Mouse (Mus musculus) mesoderm, embryonic 11.5 days (tissue): ENCODE results near the gene Il9.

Experiments used
- DNase-seq: peaks from one replicate; pipeline ENCODE4 v3.0.0-alpha.2; 2012; ENCODE audit warnings: low read depth, low spot score

The Il9 gene

DNA sequence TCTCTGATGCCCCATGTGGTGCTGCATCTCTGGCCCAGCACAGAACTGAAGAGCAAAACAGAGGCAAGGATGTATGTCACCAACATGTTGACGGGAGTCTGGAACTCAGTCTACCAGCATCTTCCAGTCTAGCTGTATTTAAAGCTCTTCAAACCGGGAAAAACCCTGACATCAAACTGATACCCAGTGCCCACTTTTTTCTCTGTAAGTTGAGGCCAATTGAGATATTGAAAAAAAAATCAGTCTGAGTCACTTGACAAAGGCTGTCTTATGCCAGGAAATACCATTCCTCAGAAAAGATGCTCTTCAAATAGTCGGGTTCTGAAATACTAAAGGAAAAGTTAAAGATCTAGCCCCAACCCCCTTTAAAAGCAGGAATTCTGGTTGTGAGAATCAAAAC lies at the start of gene Il9:
Gene Il9 (minus strand): TSS at position 101 of the 400 bp plus-strand sequence.
- no peak for DNase-seq

DNA sequence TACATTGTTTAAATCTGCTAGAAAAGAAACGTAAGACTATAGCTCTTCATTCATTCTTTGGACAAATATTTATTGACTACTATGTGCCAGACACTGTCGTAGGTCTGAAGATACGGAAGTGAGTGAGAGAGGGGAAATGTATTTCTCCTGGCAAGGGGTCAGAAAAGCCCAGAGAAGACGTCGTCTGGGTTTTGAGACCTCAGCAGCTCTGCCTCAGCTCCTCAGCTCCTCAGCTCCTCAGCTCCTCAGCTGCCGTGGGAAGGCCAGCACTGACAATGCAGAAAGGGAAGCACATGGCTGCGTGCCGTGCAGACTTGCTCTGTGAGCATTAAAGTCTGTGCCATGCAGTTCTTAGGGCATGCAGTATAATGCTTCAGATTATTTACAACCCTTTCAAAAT lies 47.6 kb upstream of the Il9 start:
- no peak for DNase-seq

DNA sequence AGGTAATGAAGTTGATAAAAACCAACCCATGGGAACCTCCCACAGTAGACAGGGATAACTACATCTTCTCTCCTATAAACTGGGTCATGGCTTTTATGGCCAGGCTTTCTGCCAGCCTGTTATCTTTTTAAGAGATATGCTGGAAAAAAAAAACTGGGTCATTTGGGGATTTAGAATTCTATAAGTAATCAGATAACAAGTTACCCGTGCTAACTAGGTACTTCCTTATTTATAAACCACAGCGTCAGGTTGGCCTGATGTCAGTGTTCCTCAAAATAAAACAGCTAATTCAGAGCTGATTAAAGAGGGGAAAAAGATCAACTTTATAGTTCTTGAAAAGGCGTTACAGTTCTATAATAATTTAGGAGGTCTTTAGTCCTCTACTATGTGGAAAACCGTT lies 47.0 kb upstream of the Il9 start:
- DNase-seq: no peak

DNA sequence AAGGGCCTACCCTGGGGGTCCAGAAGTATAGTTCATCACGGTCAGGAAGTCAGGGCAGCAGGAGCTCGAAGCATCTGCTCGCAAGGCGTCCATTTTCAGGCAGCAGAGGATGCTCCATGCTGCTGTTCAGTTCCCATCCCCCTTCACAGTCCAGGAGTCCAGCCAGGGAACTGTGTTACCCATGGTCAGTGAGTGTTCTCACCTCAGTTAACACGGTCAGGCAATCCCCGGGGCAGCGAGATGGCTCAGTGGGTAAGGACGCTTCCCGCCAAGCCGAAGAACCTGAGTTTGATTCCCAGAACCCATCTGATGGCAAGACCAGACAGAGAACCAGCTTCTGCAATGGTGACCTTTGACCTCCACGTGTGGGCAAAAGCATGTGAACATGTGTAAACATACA lies 46.2 kb upstream of the Il9 start:
- DNase-seq: no peak

DNA sequence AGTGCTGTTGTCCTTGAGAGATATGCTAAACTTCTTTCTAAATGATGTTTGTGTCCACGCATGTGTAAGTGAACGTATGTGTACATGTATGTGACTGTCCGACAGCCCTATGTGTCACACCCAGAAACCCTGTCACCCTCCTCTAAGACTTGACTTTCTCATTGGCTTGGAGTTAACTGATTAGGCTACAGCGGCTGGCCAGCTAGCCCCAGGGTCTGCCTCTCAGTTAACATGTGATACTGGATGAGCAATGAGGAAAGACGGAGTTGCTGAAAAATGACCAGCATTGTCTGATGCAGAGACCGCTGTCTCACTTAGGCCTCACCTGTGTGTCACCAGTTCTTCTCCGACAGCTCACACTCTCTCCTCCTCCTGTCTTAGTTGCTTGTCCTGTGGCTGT lies 45.8 kb upstream of the Il9 start:
- DNase-seq: no peak

DNA sequence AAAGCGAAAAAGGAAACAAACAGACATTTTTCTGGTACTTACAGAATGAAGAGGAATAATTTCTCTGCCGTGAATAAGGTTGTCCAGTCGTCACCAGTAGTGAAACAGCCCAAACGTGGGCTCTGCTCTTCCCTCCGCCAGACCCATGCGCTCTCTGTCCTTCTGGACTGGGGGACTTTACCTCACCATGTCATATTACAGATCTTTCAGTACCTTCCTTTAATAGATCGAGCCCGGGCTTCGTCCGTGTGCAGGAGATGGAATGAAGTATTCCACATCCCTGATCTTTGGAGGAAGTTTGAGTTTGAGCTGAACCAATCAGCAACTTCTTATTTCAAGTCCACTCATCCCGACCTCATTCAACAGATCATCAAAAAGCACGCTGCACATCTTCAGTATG lies 44.8 kb upstream of the Il9 start:
- DNase-seq: no peak

DNA sequence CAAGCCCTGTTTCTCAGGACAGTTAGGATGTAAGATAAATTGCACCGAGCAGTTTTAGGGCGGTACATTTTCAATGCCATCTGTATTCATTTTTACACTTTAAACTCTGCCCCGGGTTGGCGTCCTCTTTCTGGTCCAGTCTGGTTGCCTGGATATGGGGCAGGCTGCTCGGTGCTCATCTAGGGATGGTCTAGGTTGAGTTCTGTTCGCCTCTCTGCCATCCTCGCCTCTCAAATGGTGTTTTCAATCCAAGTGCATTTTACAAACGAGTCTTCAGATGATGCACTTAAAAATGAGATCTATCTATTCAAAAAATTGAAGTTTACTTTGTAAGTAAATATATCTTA lies 40.7 kb upstream of the Il9 start:
- no peak for DNase-seq

DNA sequence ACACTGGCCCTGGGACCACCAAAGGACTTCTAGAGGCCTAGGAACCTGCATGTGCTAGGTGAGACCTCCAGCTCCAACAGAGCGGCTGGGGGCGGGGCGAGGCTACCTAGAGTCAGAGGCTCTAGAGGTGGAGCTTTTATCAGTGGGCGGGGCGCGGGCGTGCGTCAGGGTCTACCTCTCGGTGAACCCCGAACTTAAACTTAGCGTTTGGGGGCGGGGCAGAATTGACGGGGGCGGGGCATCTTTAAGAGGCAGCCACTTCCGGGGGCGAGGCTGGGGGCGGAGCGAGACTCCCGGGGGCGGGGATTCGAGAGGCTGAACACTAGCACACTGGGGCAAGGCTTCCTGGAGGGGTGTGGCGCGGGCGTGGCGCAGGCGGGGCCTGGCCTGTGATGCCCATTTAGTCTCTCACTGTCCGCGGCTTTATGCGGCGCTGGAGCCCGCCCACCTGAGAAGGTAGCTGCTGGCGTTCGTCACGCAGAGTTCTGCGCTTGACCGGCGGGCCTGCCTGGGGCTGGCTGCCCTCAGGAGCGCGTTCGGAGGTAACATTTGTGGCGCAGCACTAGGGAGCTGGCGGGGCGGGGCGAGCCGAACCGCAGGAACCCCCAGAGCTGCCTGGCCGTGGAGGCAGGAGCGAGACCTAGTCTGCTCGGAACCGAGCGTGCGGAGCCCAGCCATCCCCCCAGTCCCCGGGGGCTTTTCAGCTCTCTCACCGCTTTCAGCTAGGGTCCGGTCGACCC lies 40.2 kb upstream of the Il9 start, which contains the start of gene Fbxl21:
Gene Fbxl21 (plus strand): TSS at position 392 of the 740 bp plus-strand sequence.
- DNase-seq: peak; percentile 90

DNA sequence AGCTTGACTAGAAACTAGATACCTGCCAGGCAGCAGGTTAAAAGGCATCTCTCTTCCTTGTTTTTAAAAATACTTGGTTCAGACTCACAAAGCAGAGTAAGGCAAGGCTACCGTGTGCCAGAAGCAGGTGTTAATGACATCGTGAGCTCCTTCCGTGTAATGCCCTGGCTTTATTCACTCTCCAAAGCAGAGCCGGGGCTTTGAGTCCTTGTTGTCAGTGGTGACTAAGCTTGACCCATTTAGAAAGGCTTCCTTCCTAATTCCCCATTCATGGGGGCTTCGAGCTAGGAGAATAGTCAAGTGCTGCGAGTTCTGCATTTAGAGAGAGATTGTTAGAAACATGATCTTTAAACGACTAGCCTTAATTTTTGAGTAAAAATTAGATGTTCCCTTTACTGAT lies 34.8 kb upstream of the Il9 start:
- DNase-seq: no peak

DNA sequence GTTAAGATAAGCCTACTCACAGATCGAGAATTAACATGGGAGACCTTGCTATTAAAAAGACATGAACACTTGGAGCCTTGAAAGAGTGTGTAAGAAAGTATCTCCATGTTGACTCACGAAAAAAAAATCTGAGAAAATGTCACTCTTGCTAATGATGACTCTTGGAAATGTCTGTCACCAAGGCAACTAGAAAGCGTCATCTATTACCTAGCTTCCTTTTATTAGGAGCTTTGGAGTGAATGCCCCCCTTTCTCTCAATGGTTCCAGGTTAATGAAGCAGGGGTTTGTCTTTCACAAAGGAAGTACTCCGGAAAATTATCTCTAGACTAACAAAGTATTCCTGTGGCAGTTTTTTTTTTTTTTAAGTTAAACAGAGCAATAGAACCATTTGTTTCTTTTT lies 34.3 kb upstream of the Il9 start:
- DNase-seq: no peak

DNA sequence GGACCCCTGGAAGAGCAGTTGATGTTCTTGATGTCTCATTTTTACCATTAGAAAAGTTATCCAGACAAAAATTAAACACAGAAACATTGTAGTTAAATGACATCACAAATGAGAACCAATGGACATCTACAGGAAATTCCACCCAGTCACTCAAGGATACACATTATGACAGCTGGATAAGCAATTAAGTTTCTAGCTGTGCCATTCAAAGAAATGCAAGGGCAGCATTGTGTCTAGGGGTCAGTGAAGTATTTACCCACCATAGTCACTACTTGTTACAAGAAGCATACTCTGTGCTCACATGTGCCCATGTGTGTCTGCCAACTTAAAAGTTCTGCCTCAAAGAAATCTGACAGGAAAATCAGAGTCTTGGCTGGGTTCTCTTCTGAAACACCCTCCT lies 31.5 kb upstream of the Il9 start:
- peak; percentile 10 for DNase-seq

DNA sequence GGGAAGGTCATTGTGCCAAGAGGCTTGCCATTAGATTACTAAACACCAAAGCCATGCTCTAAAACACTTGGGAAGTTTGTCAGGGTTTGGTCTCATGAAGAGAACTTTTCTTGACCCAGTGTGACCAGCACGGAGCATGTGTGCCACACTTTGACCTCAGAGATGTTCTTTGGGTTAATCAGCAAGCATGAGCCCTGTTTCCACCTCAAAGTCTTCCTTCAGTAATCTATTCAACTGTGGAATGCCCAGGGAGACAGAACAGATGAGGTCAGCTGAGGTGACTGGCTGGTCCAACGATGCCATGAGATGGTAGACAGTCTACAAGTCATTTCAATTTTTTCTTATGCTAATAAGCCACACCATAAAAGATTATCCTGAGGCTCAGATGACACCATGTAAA lies 27.8 kb upstream of the Il9 start:
- no peak for DNase-seq

DNA sequence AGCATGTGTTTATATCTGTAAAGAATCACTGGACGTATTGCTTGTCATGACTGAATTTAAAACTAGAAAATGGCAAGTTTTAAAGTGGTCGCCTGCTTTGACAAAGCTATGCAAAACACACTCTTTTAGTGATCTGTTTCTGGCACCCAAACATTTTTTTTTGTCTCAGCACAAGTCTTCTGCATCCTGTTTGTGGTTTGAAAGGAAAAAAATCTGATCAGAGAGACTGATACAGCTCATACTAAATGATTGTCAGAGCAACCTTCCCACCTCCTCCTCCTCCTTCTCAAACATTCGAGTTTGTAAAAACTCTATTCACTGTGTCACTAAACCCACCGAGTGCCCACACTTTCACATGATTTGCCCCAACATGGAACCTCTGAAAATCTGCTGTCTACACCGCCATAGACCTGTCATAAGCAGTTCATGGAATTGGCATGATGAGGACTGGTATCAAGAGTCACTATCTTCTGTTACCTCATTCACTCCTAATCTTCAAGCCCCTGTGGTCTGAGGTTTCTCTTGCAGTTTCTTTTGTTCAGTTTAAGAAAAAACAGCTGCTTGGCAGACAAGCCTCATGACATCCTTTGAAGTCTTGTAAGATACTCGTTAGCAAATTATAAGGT lies 24.9 kb upstream of the Il9 start:
- DNase-seq: no peak

DNA sequence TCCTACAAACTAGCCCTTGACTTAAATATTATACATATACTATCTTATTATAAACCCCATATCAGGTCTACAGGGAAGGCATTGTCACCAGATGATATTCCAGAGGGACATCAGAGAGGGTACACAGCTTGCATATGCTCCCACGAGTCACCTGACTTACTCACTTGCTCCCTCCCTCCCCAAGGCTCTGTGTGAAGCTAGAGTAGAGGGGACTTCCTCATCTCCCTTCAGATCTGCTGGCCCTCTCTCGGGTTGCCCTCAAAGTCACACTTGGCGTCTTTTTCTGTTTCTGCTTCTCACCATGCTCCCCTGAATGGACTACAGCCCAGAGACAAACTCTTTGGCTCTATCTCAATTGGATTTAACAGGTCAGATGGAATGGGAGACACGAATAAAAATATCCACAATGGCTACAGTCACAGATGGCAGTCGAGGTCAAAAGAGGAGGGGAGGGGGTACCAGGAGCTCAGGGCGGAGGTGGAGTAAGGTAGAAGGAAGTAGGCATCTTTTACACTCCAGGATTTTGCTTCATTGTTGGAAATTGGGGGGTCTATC lies 19.9 kb upstream of the Il9 start:
- no peak for DNase-seq

DNA sequence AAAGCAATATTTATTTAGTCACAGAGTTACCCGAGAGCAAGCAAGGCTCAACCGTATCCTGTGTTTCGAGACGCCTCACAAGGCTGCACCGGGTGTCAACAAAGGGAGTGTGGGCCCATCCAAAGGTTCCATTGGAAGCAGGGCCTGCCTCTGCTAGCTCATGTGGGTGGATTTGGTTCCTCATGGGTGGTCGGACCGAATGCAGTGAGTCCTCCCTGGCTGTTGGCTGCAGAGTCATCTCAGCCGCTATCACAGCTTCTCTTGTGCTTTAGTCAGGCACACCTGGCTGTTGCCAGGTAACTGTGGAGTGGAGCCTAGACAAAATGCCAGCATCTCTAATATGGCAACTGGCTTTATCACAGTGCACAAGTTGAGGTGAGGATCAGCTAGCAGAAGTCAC lies 18.6 kb upstream of the Il9 start:
- DNase-seq: no peak

DNA sequence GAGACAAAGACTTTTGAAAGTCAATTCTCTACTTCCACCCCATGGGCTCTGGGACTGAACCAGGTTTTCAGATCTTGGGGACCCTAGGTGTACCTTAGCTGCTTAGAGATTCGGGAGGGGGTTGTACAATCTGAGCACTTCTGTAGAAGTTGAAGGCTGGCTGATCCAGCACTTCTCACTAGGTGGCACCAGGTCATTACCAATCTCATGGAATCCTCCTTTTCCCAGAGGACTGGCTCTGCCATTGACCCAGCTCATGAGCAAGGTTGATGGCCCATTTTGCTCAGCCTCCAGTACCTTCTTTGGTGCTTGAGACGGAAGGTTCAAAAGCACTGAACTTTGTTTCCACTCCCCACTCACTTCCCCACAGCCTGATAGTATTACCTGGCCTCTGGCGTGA lies 18.1 kb upstream of the Il9 start:
- DNase-seq: no peak

DNA sequence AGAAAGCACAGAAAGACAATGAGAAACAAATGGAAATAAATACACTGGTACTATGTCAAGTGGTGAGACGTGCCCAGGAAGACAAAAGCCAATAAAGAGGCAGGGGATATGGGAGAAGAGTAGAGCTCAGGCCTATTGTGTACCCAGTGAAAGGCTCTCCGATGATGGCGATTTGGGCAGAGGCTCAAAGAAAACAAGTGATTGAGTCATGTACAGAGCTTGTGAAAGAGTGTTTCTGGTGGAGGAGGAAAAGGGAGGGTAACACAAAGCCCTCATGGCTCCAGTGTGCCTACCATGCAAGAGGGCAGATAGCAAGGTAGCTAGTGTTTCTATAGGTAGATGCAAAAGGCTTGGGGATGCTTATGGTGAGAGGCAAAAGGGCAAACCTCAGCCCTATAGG lies 12.4 kb upstream of the Il9 start:
- no peak for DNase-seq

DNA sequence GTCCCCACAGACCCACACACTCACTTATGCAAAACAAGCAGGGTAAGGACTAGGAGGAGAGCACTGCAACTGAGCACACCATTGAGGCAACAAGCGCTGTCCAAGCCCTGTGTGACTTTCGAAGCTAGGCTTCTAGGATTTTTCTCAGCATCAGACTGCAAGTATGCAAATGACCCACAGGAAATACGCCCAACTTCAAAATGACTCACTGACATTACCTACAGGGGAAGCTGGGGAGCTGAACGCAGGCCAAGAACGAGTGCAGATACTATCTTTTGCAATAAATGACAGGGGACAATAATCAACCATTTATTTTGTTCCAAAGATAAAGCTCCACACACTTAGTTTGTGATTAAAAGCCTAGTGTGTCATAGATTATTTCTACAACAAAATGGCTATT lies 6.0 kb upstream of the Il9 start:
- no peak for DNase-seq

DNA sequence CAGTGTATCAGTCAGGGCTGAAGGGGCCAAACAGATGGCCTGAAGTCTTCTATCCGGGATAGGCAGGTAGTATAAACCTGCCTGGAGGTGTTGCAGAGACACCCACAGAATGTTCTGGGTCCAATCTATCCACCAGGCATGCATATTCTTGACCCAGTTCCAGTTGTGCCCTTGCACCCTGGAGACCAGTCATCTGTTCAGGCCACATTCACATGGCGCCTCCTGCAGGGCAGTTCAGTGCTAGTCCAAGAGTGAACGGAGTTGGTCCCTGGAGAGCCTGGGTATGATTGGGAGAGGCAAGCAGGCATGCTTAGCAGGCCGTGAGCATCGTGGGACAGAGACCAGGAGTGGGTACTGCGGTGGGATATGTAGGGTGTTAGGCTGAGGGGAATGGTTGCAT lies 4.0 kb downstream of the Il9 start:
- DNase-seq: no peak

DNA sequence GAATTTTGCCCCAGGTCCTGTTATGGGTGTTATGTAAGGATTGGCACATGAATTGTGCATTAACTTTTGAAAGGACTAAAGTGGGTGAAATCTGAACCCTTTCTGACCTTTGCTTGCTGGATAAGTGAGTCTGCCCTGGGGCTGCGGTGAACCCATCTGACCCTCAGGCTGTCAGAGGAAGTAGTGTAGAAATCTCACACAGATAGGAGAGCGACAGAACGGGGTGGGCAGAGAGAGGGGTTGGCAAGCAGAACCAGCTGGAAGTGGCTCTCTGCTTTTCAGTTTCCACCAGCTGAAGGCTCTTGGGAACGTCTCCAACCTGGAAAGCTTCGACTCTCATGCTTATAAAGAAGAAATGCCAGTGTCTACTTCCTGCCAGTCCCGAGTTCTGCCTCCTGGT lies 4.8 kb downstream of the Il9 start:
- peak; percentile 33 for DNase-seq

DNA sequence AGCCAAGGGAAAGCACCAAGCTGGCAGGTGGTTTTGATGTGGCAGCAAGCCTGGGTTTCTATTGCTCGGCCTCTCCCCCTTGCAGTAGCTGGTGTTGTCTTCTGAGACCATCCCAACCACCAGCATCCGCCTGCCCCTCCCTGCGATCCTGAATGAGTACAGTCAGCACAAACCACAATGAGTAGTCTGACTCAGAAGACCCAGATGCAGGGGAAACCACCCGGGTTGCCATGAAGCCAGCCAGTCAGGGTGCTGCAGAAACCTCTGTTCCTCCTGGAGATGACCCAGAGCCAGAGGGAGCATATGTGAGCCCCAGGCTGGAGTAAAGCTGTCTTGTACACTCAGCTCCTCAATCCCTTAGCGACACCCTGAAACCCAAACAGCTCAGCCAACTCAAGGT lies 5.3 kb downstream of the Il9 start:
- DNase-seq: peak; percentile 11

DNA sequence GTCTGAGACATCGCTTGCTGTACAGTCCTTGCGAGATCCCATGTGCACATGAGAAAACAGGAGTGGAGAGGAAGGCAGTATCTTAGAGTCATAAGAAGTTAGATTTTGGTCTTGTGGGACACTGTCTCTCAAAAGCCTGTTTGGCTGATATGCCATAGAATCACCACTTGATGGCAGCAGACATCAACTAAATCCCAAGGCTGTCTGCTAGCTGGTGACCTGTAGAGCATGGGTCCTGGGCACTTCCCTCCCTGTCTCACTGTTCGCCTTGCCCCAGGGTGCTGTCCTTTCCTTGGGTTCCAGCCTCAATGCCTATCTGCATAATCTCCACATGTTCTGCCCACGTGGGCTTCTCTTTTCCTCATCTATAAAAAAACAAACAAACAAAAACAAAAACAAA lies 6.7 kb downstream of the Il9 start:
- DNase-seq: peak; percentile 71

DNA sequence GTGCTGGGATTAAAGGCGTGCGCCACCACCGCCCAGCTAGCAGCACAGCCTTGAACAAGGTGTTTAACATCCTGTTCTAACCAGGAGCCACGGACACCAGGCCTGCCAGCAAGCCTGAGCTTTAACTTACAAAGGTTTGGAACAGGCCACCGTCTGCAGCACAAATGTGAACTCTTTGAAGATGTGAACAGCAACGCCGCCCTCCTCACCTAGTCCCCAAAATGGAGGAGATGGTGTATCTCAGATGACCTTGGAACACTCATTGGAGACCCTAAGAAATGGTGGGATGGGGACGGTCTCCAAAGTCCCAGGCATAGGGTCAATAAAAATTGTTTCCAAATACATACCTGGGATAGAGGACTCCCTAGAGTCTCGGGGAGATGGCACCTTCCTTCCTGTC lies 9.4 kb downstream of the Il9 start:
- DNase-seq: no peak
